Mouse (Mus musculus): ENCODE results near the gene Ptchd4.

Ptchd4 gene

DNA sequence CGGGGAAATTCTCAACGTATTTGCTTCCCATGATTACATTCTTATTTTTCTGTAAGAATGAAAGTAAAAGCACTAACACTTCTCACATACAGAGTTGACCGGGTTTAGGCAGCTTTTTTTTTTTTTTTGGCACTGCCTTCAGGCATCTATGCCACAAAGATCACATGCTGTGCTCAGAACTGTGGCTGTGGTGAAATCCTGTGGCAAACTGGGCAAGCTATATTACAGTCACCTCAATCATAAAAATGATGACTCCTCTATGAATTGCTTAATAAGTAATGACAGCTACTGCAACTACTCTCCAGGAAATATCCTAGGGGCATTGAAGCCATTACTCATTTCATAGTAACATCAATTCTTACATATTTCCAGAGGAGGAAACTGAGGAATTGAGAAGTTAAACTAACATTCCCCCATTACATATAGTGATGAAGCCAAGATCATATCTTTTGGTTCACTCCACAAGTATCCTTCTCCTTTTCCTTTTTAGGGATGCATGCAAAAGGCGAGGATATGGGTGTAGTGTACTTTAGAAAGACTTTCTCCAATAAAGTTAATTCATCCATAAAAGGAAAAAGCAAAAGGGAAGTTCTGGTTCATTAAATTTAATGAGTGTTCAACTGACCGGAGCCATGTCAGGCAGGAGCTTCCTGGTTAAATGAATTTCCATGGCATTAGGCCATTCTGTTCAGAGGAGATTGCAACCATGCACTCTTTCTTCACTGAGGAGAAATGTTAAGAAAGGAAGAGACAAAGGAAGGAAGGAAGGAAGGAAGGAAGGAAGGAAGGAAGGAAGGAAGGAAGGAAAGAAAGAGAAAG is 164.6 kb downstream of the Ptchd4 start:
- 67% methylated on average over 5 of the region's 5 CpGs for WGBS

DNA sequence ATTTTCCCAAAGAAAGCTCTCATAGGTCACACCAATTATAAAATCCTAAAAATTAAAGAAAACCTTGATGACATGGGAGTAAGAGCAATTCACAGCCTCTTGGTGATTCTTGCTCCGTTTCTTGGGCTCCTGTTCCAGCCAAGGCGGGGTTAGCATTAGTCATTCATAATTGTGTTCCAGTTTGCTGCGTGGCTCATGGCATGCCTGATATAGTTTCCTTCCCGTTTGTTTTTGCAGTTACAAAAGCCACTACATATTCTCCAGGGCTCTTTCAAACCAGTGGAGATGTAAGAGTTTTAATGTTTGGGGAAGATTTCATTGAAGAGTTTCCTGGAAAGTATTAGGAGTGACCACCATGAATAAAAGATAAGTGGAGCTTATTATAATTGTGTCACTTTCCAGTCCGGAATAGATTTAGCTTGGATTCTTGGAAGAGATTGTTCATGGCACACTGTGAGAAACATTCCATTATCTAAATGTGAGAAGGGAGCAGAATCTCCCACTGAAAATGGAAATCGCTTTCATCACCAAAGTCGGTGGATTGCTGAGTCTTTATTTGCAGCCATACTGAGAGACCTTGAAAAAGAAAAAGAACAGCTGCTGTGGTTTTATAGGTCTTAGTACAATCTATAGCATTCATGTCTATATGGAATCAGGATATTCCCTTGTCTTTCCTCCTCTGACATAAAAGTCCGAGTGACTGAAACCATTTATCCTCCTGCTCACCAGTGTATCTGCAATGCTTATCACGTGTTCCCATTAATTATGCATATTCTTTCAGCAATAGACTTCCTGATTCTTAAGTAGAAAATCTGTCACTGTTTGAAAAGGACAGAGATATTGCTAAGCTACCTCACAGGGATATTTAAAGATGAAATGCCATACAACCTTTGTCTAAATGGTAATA is 193.9 kb downstream of the Ptchd4 start:
- WGBS: 25% methylated on average over 9 of the region's 9 CpGs

GRCm38 (mm10) chr17:42530147-42530546 is 214.4 kb downstream of the Ptchd4 start:
- WGBS: 36% methylated on average over 5 of the region's 5 CpGs

GRCm38 (mm10) chr17:42549578-42549977 is 233.8 kb downstream of the Ptchd4 start:
- 61% methylated on average over 2 of the region's 2 CpGs for WGBS

Measured in cerebral cortex, adult 2 months (tissue).